Mouse (Mus musculus) heart, postnatal 36 days (tissue): ENCODE data around the gene Synpo2. TPM values are rescaled to one million over a fixed set of nuclear protein-coding genes. Genes with fewer than 3 reads are reported as not detected.

Experiments
- DNase-seq, 2 experiments: peaks; one replicate each; pipeline ENCODE4 v3.0.0; 2021 to 2022
- intact Hi-C: fragments of 180-260 bp; cut with DNase I; formaldehyde crosslinking; loops from one replicate; pipeline ENCODE4 v1.15.1; 2025
- total RNA-seq, 2 experiments: library from RNA; stranded (reverse); gene quantifications; 2 replicates each; pipeline ENCODE4 v1.2.3; 2021

Gene Synpo2
- total RNA-seq, 2 experiments from 2014 or later, result 78.2 to 80.5 TPM

DNA sequence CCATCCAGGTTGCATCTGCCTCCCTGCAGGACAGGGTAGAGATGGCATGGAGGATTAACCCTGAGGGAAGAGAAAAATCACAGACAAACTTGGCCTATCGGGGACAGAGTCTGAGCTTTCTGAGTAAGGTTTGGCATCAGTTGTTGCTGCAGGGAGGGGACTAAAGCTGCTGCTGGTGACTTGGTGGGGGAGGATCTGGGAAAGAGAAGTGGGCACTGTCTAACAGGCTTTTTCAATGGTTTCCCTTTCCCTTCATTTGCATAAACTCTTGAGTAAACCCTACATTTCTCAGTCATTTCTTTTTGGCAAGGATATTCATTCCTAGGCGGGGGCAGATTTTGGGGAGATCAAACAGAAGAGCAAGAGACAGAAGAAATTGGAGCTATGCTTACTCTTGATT lies 174.0 kb downstream of the Synpo2 start:
- intact Hi-C loops, result loop anchor here (2.0 kb wide), 1 partner anchor 19 kb away; no protein-coding TSS in a partner anchor
- DNase-seq, result no peak

DNA sequence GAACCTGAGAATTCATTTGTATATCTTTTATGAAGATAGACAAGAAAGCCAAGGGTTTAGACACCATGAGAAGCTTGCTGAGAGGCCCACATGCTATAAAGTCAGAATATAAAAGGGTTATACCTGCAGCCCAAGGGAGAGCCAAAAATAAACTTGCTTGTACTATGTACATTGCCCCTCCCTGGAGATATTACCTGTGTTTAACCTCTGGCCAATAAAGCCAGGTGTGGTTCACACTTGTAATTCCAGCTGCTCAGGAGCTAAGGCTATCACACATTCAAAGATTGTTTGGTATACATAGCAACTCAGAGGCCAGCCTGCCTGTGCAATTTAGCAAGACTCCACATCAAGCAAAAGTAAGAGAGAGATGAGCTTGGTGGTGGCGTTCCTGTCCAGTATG lies 177.1 kb downstream of the Synpo2 start:
- intact Hi-C loops, result no loop called here
- no peak for DNase-seq

GRCm38 (mm10) chr3:123054178-123054577 lies 181.8 kb downstream of the Synpo2 start:
- DNase-seq, result no peak
- intact Hi-C loops, result no loop called here

DNA sequence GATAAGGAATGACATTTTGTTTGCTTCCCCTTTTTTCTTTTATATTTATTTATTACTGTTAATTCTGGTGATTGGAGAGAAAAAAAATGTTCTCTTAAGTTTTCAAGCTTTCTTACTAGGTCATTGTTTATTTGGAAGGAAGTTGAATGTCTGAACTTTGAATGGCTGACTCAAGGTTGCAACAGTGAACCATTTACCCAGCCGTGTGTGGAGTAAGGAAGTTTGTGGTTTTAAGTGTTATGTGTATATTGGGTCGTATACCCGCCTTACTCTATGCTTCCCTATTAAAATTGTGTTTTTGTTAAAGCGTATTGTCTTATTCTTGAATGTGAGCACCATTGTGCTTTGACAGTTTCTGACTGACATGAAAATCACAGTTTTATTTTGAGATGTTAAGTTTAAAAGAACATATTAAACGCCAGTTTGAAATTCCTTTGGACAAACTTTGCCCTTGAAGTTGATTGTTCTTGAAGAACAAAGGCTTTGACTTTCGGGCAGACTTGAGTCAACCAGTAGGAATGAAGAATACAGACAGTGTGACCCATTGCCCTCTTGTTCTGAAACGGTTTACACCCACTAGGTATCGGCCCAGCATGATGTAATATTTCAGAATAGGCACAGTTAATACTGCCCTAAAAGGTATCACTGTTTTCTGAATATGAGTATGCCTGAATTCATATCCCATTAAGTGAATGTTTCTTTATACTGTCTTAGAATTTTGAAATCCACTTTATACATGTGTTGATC lies 182.6 kb downstream of the Synpo2 start:
- intact Hi-C loops, result no loop called here
- no peak for DNase-seq

DNA sequence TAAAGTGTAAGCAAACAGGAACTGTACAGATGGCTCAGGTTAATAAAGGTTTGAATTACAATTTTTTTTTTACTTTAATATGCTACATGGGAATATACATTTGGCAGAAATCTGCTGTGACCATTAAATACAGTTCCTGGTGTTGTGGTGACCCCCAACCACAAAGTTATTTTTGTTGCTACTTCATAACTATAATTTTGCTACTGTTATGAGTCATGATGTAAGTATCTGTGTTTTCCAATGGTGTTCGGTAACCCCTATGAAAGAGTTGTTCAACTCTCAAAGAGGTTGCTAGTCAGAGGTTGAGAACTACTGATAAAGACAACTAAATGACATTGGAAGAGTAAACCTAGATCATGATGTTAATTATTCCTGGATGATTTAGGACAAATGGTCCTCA lies 193.6 kb downstream of the Synpo2 start:
- DNase-seq, result no peak
- intact Hi-C loops, result loop anchor here (2.0 kb wide), 1 partner anchor 18 kb away; no protein-coding TSS in a partner anchor

- peak; percentile 46 to 54 for DNase-seq
- intact Hi-C loops, result loop anchor here (2.0 to 5.0 kb wide), 2 partner anchors 52 to 123 kb away; no protein-coding TSS in a partner anchor
Measured at GRCm38 (mm10) chr3:123034752-123035151, 201.2 kb downstream of the Synpo2 start, which contains the start of gene Myoz2. Myoz2 (minus strand) TSS chr3:123035015.

- no peak for DNase-seq
- intact Hi-C loops, result loop anchor here (2.0 kb wide), 1 partner anchor 53 kb away; no protein-coding TSS in a partner anchor
Measured at GRCm38 (mm10) chr3:123033804-123034203, 202.1 kb downstream of the Synpo2 start.

Other genes with a start within 250 kb of the Synpo2 start
- 1,000 to 10,000 TPM; 2,084 to 2,239 TPM for gene Myoz2, start 201.1 kb downstream of the Synpo2 start, total RNA-seq
- 10 to 100 TPM; 31.5 to 40.4 TPM for gene Sec24d, start 31.3 kb upstream of the Synpo2 start, total RNA-seq
- 10 to 100 TPM; 12.0 to 12.1 TPM for gene Mettl14, start 150.0 kb upstream of the Synpo2 start, total RNA-seq
- gene Prss12, start 210.8 kb upstream of the Synpo2 start, total RNA-seq, result under 1 TPM; 0.54 to 0.58 TPM